Mouse (Mus musculus) limb, embryonic 13.5 days (tissue): ENCODE results near the gene Lhfpl3. TPM values are rescaled to one million over a fixed set of nuclear protein-coding genes. Genes with fewer than 3 reads are reported as not detected.
A peak's percentile ranks its signal among the peaks of the same experiment; 100 is the strongest.
"Not testable (repeated sequence)": the region's sequence is repeated elsewhere in the genome, so short reads cannot be mapped to it uniquely, and the experiment has no call there.

Source experiments
- ATAC-seq: fragments of 200-750 bp; cut with Nextera tagmentation; 2 replicates; pipeline ENCODE4 v1.8.0; 2017; ENCODE audit warnings: low read depth, moderate number of reproducible peaks, moderate TSS enrichment; ENCODE audit not compliant: low FRiP score
- H3K27ac ChIP-seq: fragments of 300-500 bp; sonication (generic); 2 replicates; pipeline ENCODE4 v1.5.1; 2015; ENCODE audit warnings: inconsistent platforms, mild to moderate bottlenecking, moderate library complexity
- H3K27me3 ChIP-seq: fragments of 300-500 bp; sonication (generic); 2 replicates; pipeline ENCODE4 v1.6.1; 2015; ENCODE audit warnings: mild to moderate bottlenecking, inconsistent platforms
- H3K36me3 ChIP-seq: fragments of 300-500 bp; sonication (generic); 2 replicates; pipeline ENCODE4 v1.6.1; 2015; ENCODE audit warnings: inconsistent platforms, mild to moderate bottlenecking, moderate library complexity
- H3K4me1 ChIP-seq: fragments of 300-500 bp; sonication (generic); 2 replicates; pipeline ENCODE4 v1.6.1; 2015; ENCODE audit warnings: inconsistent platforms
- H3K4me2 ChIP-seq: fragments of 300-500 bp; sonication (generic); replicated peaks from 2 replicates; pipeline ENCODE4 v1.6.1; 2015; ENCODE audit warnings: inconsistent platforms, mild to moderate bottlenecking, moderate library complexity
- H3K4me3 ChIP-seq: fragments of 300-500 bp; sonication (generic); 2 replicates; pipeline ENCODE4 v1.5.1; 2015; ENCODE audit warnings: moderate library complexity, mild to moderate bottlenecking, inconsistent platforms
- H3K9ac ChIP-seq: fragments of 300-500 bp; sonication (generic); 2 replicates; pipeline ENCODE4 v1.6.1; 2015; ENCODE audit warnings: mild to moderate bottlenecking, inconsistent platforms
- H3K9me3 ChIP-seq: fragments of 300-500 bp; sonication (generic); 2 replicates; pipeline ENCODE4 v1.6.1; 2016; ENCODE audit warnings: inconsistent platforms
- WGBS: fragments of 180-500 bp; shearing (Covaris S2); methylation state at CpG from one replicate; pipeline ENCODE4 v1.1.7; 2015; 5-methylcytosine and 5-hydroxymethylcytosine counted together
- polyA plus RNA-seq: library from polyadenylated mRNA; unstranded; fragments of >200 nt; fragmentation: Nextera tagmentation; extraction: Ambion mirVana; gene quantifications from 2 replicates; pipeline ENCODE4 v1.2.1, GENCODE M21; 2015

Gene Lhfpl3
- 0.70 and 1.3 TPM in 2 replicates for polyA plus RNA-seq

- H3K27me3 ChIP-seq: peaks cover 51% of the 10 kb centered on the region
- H3K36me3 ChIP-seq: no peaks in the 10 kb centered on the region
- peaks cover 15% of the 10 kb centered on the region for H3K4me1 ChIP-seq
- H3K4me2 ChIP-seq: peak within 1 kb of the TSS; percentile 96
- WGBS: under 1% methylated on average over 47 of the region's 53 CpGs
- ATAC-seq: peak; percentile 84
- H3K4me3 ChIP-seq: peak within 1 kb of the TSS; percentile 60
- H3K27ac ChIP-seq: no peak within 1 kb of the TSS
- peak within 1 kb of the TSS; percentile 66 for H3K9ac ChIP-seq
- no peaks in the 10 kb centered on the region for H3K9me3 ChIP-seq
These were observed at the start of gene Lhfpl3 for GRCm38 (mm10) chr5:22745885-22746532. Gene Lhfpl3 (plus strand): TSS chr5:22746059.

DNA sequence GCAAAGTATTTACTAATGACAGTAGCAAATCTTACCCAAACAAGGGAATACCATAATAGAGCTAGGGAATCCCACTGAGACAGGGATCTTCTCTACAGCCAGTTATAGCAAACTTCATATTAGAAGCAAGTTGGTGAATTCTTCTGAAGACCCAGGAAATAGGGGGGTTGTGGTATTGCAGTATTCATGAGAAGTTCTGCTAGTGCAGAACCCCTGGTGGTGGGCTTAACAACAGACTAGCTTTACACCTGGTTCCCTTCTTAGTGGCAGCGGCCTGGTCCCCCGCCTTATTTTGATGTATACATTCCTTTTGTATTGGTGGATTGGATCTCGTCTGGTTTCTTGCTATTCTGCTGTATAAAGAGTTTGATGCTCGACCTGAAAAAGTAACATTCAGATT lies 39.6 kb upstream of the Lhfpl3 start:
- not testable (repeated sequence) for H3K36me3 ChIP-seq, H3K4me1 ChIP-seq, H3K4me3 ChIP-seq, H3K4me2 ChIP-seq, H3K27ac ChIP-seq, H3K9ac ChIP-seq, H3K9me3 ChIP-seq, ATAC-seq, H3K27me3 ChIP-seq
- 86% methylated on average over 4 of the region's 4 CpGs for WGBS

DNA sequence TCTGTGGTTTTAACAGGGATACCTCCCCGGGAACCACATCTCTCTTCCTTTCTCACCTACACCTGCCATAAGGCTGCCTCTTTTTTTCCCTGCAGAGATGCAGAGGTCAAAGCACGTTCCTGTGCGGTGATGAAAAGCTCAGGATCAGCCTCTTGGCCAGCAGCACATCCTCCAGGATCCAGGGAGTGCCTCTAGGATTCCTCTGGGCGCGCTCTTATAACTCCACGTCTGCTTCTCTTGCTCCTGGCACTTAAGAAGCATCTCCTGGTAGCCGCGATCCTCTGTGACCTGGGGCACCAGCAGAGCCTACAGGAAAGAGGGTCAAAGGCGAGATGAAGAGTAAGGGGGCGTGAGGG lies 352 bp upstream of the Lhfpl3 start:
- 0% methylated on average over 10 of the region's 10 CpGs for WGBS
- H3K36me3 ChIP-seq: no peaks in the 10 kb centered on the region
- peaks cover 15% of the 10 kb centered on the region for H3K4me1 ChIP-seq
- peak; percentile 9; the same call in 1 of the 2 replicates for ATAC-seq
- peak overlapping the region; percentile 60 for H3K4me3 ChIP-seq
- peaks cover 52% of the 10 kb centered on the region for H3K27me3 ChIP-seq
- no peak overlapping the region for H3K27ac ChIP-seq
- H3K9me3 ChIP-seq: no peaks in the 10 kb centered on the region
- H3K9ac ChIP-seq: peak overlapping the region; percentile 66
- peak overlapping the region; percentile 96 for H3K4me2 ChIP-seq

DNA sequence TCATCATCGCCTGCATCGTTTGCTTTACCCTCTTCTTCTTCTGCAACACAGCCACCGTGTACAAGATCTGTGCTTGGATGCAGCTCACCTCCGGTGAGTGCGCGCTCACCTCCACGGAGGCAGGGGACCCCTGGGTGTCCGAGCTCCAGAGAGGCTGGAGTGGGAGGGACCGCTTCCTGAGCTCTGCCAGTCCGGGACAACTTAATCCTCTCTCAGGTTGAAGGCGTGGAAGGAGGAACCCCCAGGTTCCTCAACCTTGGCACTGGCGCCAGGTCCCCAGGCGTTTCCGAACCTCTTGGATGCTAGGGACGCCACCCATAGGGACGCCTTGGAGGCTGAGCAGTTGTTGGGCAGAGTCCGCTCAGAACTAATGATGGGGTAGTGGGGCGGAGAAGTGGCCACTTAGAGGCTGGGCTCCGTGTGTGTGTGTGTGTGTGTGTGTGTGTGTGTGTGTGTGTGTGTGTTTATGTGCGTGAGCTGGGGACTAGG lies 718 bp downstream of the Lhfpl3 start:
- H3K4me3 ChIP-seq: peak overlapping the region; percentile 60
- H3K9ac ChIP-seq: peak overlapping the region; percentile 66
- no peaks in the 10 kb centered on the region for H3K9me3 ChIP-seq
- no peak overlapping the region for H3K27ac ChIP-seq
- ATAC-seq: peak; percentile 34; the same call in 1 of the 2 replicates
- H3K4me1 ChIP-seq: peaks cover 15% of the 10 kb centered on the region
- H3K27me3 ChIP-seq: peaks cover 51% of the 10 kb centered on the region
- no peaks in the 10 kb centered on the region for H3K36me3 ChIP-seq
- H3K4me2 ChIP-seq: peak overlapping the region; percentile 96
- under 1% methylated on average over 20 of the region's 20 CpGs for WGBS

- H3K27me3 ChIP-seq: peaks cover 51% of the 10 kb centered on the region
- no peak for ATAC-seq
- peak overlapping the region; percentile 60 for H3K4me3 ChIP-seq
- peaks cover 15% of the 10 kb centered on the region for H3K4me1 ChIP-seq
- H3K9ac ChIP-seq: no peak overlapping the region
- no peaks in the 10 kb centered on the region for H3K36me3 ChIP-seq
- H3K4me2 ChIP-seq: peak overlapping the region; percentile 96
- H3K27ac ChIP-seq: no peak overlapping the region
- WGBS: 1% methylated on average over 7 of the region's 7 CpGs
- H3K9me3 ChIP-seq: no peaks in the 10 kb centered on the region
These were observed 1.4 kb downstream of the Lhfpl3 start for GRCm38 (mm10) chr5:22747305-22747704.

- WGBS: 41% methylated on average over 3 of the region's 3 CpGs
- no peak overlapping the region for H3K4me2 ChIP-seq
- H3K4me3 ChIP-seq: no peak overlapping the region
- H3K27me3 ChIP-seq: no peaks in the 10 kb centered on the region
- no peak overlapping the region for H3K27ac ChIP-seq
- H3K9me3 ChIP-seq: no peaks in the 10 kb centered on the region
- ATAC-seq: no peak
- H3K4me1 ChIP-seq: no peaks in the 10 kb centered on the region
- no peaks in the 10 kb centered on the region for H3K36me3 ChIP-seq
- no peak overlapping the region for H3K9ac ChIP-seq
These were observed 11.4 kb downstream of the Lhfpl3 start for GRCm38 (mm10) chr5:22757261-22757660.

DNA sequence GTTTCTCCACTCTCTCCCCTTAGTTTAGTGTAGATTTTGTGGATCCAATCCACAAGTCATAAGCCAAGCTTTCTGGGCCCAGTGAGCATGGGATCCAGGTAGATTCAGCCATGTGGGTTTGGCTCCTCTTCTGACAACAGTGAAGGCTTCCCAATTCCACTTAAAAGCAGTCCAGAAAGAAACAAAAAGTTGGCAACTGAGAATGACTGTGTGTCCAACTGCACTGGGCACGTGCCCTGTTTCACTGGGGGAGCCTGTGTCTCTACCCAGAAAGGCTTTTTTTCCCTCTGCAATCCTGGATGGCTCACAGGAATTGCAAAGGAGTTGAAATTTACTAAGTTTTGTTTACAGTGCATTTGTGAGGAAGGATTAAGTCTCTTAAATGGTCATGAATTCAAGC lies 24.9 kb downstream of the Lhfpl3 start:
- Histone ChIP-seq H3K4me1 (no peaks in the 10 kb centered on the region), H3K27me3 (no peaks in the 10 kb centered on the region), H3K9ac (no peak overlapping the region), H3K9me3 (no peaks in the 10 kb centered on the region), H3K36me3 (no peaks in the 10 kb centered on the region), H3K27ac (no peak overlapping the region), H3K4me3 (no peak overlapping the region), H3K4me2 (no peak overlapping the region)
- ATAC-seq: no peak
- WGBS: 64% methylated on average over 1 of the region's 1 CpGs

DNA sequence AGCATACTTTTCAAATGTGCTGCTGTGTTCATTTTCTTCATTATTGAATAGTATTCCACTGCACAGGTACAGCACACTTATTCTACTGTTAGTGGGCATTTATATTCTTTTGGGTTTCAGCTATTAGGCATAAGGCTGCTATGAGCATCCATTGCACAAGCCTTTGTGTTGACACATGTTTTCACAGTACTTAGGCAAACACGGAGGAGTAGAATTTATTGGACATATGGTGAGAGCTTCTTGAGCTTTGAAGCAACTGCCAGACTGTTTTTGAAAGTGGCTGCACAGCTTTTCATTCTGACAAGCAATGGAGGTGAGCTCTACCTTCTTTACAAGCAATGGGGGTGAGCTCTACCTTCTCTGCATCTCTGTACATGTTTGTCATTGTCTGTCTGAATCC lies 49.5 kb downstream of the Lhfpl3 start:
- H3K27me3 ChIP-seq: no peaks in the 10 kb centered on the region
- no peaks in the 10 kb centered on the region for H3K9me3 ChIP-seq
- no peak overlapping the region for H3K27ac ChIP-seq
- ATAC-seq: no peak
- H3K4me1 ChIP-seq: no peaks in the 10 kb centered on the region
- H3K9ac ChIP-seq: no peak overlapping the region
- WGBS: 52% methylated on average over 1 of the region's 1 CpGs
- no peak overlapping the region for H3K4me3 ChIP-seq
- H3K4me2 ChIP-seq: no peak overlapping the region
- H3K36me3 ChIP-seq: no peaks in the 10 kb centered on the region

DNA sequence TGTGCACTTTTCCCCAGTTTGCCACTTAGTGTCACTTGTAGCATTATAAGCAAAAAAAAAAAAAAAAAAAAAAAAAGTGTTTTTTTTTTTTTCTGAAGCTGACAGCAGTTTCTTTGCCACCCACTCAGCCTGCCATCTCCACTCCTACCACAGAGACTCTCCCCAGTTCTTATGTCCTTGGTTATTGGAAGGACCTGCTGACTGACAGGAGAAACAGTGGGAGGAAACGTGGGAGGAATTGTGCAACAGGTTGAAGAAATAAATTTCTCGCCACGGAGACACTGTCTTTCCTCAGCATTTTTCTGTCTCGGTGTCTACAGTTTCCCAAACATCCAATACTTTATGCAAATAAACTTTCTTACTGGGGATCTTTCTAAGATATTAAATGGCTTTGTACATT lies 67.6 kb downstream of the Lhfpl3 start:
- Histone ChIP-seq H3K4me3 (no peak overlapping the region), H3K9ac (no peak overlapping the region), H3K27me3 (no peaks in the 10 kb centered on the region), H3K9me3 (no peaks in the 10 kb centered on the region), H3K4me1 (no peaks in the 10 kb centered on the region), H3K4me2 (no peak overlapping the region), H3K27ac (no peak overlapping the region), H3K36me3 (no peaks in the 10 kb centered on the region)
- WGBS: 85% methylated on average over 4 of the region's 4 CpGs
- ATAC-seq: no peak

- Histone ChIP-seq H3K36me3 (no peaks in the 10 kb centered on the region), H3K4me2 (no peak overlapping the region), H3K4me3 (no peak overlapping the region), H3K4me1 (no peaks in the 10 kb centered on the region), H3K9me3 (peaks cover 9% of the 10 kb centered on the region; the same call in 1 of the 2 replicates), H3K9ac (no peak overlapping the region), H3K27me3 (no peaks in the 10 kb centered on the region), H3K27ac (no peak overlapping the region)
- ATAC-seq: no peak
- 75% methylated on average over 3 of the region's 3 CpGs for WGBS
These were observed 84.1 kb downstream of the Lhfpl3 start for GRCm38 (mm10) chr5:22829822-22830450.

DNA sequence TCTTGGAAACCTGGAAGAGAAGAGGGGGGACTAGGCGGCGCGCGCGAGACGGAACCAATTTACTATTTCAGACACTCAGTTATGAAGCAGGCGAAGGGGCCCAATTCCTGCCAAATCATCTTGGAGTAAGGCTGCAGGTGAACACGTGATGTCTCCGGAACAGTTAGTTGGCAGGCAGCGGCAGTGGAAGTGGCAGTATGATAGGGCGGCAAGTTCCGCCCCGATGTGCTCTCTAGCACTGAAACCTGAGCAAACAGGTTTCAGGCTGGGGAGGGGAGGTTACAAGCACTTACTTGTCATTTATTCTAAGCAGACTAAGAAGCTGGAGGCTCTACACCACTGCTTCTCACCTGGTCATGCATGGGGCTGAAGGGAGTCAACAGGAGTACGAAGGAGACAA lies 105.7 kb downstream of the Lhfpl3 start:
- WGBS: 54% methylated on average over 14 of the region's 14 CpGs
- Histone ChIP-seq H3K4me1 (no peaks in the 10 kb centered on the region), H3K4me2 (peak overlapping the region; percentile 19; the same call in 1 of the 2 replicates), H3K27ac (no peak overlapping the region), H3K9me3 (0 out of 2 replicates have a peak, but pooled peaks cover 3% of the 10 kb centered on the region), H3K27me3 (no peaks in the 10 kb centered on the region), H3K9ac (no peak overlapping the region), H3K36me3 (no peaks in the 10 kb centered on the region), H3K4me3 (no peak overlapping the region)
- ATAC-seq: no peak

DNA sequence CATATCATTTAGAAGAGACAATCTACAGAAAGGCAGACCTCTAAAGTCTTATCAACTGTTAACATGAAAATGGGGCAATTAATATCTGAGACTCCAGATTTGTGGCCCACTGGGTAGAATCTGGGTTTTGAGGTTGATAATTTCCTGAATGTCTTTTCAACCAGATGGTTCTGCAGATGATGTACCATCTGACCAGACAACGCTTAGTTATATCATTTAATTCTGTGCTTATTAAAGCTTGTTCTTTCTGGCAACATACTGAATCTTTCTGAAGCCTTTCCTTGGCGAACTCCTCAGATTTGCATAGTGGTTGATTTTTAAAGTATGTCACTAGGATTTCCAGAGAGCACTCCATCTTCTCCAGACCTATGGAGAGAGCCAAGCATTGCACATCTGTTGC lies 107.6 kb downstream of the Lhfpl3 start:
- H3K36me3 ChIP-seq: no peaks in the 10 kb centered on the region
- no peak overlapping the region for H3K4me3 ChIP-seq
- no peak for ATAC-seq
- 0 out of 2 replicates have a peak, but pooled peaks cover 3% of the 10 kb centered on the region for H3K9me3 ChIP-seq
- H3K4me2 ChIP-seq: no peak overlapping the region
- no peaks in the 10 kb centered on the region for H3K4me1 ChIP-seq
- H3K27ac ChIP-seq: no peak overlapping the region
- H3K27me3 ChIP-seq: no peaks in the 10 kb centered on the region
- 85% methylated on average over 2 of the region's 2 CpGs for WGBS
- no peak overlapping the region for H3K9ac ChIP-seq
